Mouse (Mus musculus) neural tube, embryonic 12.5 days (tissue): Measurements from ENCODE around the gene Mgat4b. TPM values are rescaled to one million over a fixed set of nuclear protein-coding genes. Genes with fewer than 3 reads are reported as not detected.

Experiments used
- ATAC-seq: fragments of 200-750 bp; cut with Nextera tagmentation; 2 replicates; pipeline ENCODE4 v1.8.0; 2017; ENCODE audit warnings: low read depth, mild to moderate bottlenecking, moderate TSS enrichment, moderate library complexity; ENCODE audit not compliant: low FRiP score
- H3K27ac ChIP-seq: fragments of 300-500 bp; sonication (generic); 2 replicates; pipeline ENCODE4 v1.5.1; 2016
- H3K27me3 ChIP-seq: fragments of 300-500 bp; sonication (generic); replicated peaks from 2 replicates; pipeline ENCODE4 v1.6.1; 2016; ENCODE audit warnings: mild to moderate bottlenecking
- H3K36me3 ChIP-seq: fragments of 300-500 bp; sonication (generic); 2 replicates; pipeline ENCODE4 v1.6.1; 2016; ENCODE audit warnings: mild to moderate bottlenecking
- H3K4me1 ChIP-seq: fragments of 300-500 bp; sonication (generic); 2 replicates; pipeline ENCODE4 v1.6.1; 2016
- H3K4me2 ChIP-seq: fragments of 300-500 bp; sonication (generic); replicated peaks from 2 replicates; pipeline ENCODE4 v1.6.1; 2016; ENCODE audit warnings: mild to moderate bottlenecking
- H3K4me3 ChIP-seq: fragments of 300-500 bp; sonication (generic); 2 replicates; pipeline ENCODE4 v1.5.1; 2016
- H3K9ac ChIP-seq: fragments of 300-500 bp; sonication (generic); 2 replicates; pipeline ENCODE4 v1.6.1; 2016; ENCODE audit warnings: mild to moderate bottlenecking
- H3K9me3 ChIP-seq: fragments of 300-500 bp; sonication (generic); 2 replicates; pipeline ENCODE4 v1.6.1; 2016; ENCODE audit warnings: mild to moderate bottlenecking
- WGBS: fragments of 180-500 bp; shearing (Covaris S2); methylation state at CpG from one replicate; pipeline ENCODE4 v1.1.7; 2016; 5-methylcytosine and 5-hydroxymethylcytosine counted together
- polyA plus RNA-seq: library from polyadenylated mRNA; unstranded; fragments of >200 nt; fragmentation: Nextera tagmentation; extraction: Ambion mirVana; gene quantifications from 2 replicates; pipeline ENCODE4 v1.2.1, GENCODE M21; 2016

The Mgat4b gene
- polyA plus RNA-seq, 1 experiment from 2014 or later = 57.1 TPM

DNA sequence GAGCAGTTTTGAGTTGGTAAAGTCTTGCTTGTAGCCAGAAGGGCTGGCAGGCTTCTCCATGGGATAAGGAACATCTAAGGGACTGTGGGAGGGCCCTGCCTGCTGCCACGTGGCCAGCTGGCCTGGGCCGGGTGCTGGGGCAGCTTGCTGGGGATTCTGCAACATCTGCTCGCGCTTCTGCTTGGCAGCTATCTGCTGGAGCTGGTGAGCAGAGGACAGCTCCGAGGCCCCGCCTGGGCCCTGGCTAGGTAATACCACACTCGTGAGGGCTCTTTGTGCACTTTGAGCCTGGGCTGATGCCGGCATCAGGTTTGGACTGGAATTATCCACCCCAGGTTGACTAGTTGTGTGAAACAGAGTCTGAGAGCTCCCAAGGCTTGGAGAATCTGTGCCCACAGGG is 55.2 kb downstream of the Mgat4b start:
- Histone ChIP-seq H3K27ac (no peak overlapping the region), H3K4me3 (no peak overlapping the region)
- WGBS = 90% methylated on average over 8 of the region's 8 CpGs

DNA sequence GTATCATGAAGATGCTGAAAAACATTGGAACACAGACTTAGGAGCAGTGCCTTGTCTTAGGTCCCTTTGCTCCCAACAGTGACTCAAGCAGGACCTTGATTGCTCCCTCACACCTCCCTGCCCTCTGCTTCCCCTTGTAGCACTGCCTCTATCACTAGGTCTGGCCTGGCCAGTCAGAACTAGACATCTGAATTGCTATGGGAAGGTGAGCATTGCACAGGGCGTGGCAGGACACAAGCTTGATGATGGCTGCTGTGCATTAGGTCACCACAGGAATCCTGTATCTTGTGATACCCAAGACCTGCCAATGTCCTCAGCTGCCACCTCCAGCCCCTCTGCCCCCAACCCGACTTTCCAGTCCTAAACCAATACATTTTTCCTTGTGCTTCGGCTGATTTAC is 56.3 kb downstream of the Mgat4b start:
- Histone ChIP-seq H3K9ac (no peak overlapping the region), H3K27ac (no peak overlapping the region), H3K36me3 (peaks cover 48% of the 10 kb centered on the region), H3K4me3 (no peak overlapping the region), H3K4me2 (no peak overlapping the region), H3K9me3 (no peaks in the 10 kb centered on the region), H3K27me3 (no peaks in the 10 kb centered on the region), H3K4me1 (no peaks in the 10 kb centered on the region)
- 90% methylated on average over 3 of the region's 3 CpGs for WGBS
- no peak for ATAC-seq

More for the DNA sequence above, 55.2 kb downstream of the Mgat4b start:
- Histone ChIP-seq H3K36me3 (peaks cover 58% of the 10 kb centered on the region), H3K4me1 (no peaks in the 10 kb centered on the region), H3K4me2 (no peak overlapping the region), H3K9ac (no peak overlapping the region), H3K9me3 (no peaks in the 10 kb centered on the region), H3K27me3 (no peaks in the 10 kb centered on the region)
- ATAC-seq = no peak

DNA sequence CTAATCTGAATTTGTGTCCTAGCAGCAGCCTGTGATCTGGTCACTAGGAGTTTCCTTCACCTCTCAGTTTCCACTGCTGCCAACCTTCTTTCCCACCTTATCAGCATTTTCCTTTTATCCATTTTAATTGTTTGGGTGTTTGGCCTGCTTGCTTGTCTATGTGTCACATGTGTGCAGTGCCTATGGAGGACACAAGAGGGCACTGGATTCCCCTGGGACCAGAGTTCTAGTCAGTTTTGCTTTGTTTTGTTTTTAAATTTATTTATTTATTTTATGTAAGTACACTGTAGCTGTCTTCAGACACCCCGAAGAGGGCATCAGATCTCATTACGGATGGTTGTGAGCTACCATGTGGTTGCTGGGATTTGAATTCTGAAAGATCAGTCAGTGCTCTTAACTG is 58.5 kb downstream of the Mgat4b start:
- H3K9me3 ChIP-seq = no peaks in the 10 kb centered on the region
- ATAC-seq = no peak
- H3K4me1 ChIP-seq = no peaks in the 10 kb centered on the region
- peaks cover 30% of the 10 kb centered on the region for H3K36me3 ChIP-seq
- no peak overlapping the region for H3K4me3 ChIP-seq
- no peaks in the 10 kb centered on the region for H3K27me3 ChIP-seq
- H3K9ac ChIP-seq = no peak overlapping the region
- WGBS = 87% methylated on average over 2 of the region's 2 CpGs
- no peak overlapping the region for H3K27ac ChIP-seq
- no peak overlapping the region for H3K4me2 ChIP-seq

GRCm38 (mm10) chr11:50269885-50270284 is 59.2 kb downstream of the Mgat4b start:
- Histone ChIP-seq H3K36me3 (peaks cover 23% of the 10 kb centered on the region), H3K27me3 (no peaks in the 10 kb centered on the region), H3K9ac (no peak overlapping the region), H3K9me3 (no peaks in the 10 kb centered on the region), H3K27ac (no peak overlapping the region), H3K4me3 (no peak overlapping the region), H3K4me1 (no peaks in the 10 kb centered on the region), H3K4me2 (no peak overlapping the region)
- ATAC-seq = no peak
- WGBS = 94% methylated on average over 1 of the region's 1 CpGs

DNA sequence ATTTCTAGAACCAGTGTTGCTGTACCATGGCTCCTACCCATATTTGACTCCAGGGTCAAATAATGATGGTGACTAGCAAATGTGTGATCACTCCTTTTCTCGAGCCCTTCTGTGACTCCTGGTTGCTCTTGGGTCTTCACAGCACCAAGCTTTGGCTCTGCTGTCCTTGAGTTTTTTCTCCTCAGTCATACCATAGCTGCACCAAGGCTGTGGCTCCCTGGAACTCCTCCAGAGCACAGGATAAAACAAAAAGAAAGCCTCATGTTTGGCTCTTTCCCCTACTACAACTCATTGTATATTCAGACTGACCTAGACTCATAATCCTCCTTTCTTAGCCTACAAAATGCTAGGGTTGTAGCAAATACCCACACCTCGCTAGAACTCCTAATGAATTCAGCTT is 62.1 kb downstream of the Mgat4b start:
- 89% methylated on average over 2 of the region's 2 CpGs for WGBS
- H3K27me3 ChIP-seq = no peaks in the 10 kb centered on the region
- no peak overlapping the region for H3K9ac ChIP-seq
- H3K27ac ChIP-seq = no peak overlapping the region
- no peaks in the 10 kb centered on the region for H3K4me1 ChIP-seq
- ATAC-seq = no peak
- H3K4me3 ChIP-seq = no peak overlapping the region
- peaks cover 3% of the 10 kb centered on the region; the same call in 1 of the 2 replicates for H3K36me3 ChIP-seq
- H3K4me2 ChIP-seq = no peak overlapping the region
- no peaks in the 10 kb centered on the region for H3K9me3 ChIP-seq

DNA sequence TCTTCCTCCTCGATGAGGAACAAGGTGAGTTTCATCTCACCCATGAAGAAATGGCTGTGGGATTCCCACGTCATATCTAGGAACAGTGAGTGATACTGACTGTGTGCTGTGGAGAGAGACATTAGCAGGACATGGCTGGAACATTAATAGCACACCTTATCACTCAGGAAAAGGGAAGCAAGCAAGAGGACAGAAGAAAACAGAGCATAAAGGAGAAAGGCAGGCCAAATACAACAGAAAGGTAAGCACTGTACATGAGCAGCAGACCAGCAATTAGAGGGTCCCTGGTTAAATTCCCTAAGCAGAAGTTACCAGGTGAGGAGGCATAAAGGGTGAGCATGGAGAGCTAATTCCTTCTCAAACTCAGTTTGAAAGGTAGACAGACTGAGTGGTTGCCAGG is 64.4 kb downstream of the Mgat4b start:
- no peak overlapping the region for H3K4me3 ChIP-seq
- H3K9ac ChIP-seq = no peak overlapping the region
- no peaks in the 10 kb centered on the region for H3K4me1 ChIP-seq
- H3K36me3 ChIP-seq = peaks cover 6% of the 10 kb centered on the region; the same call in 1 of the 2 replicates
- ATAC-seq = no peak
- no peak overlapping the region for H3K4me2 ChIP-seq
- H3K27ac ChIP-seq = no peak overlapping the region
- H3K9me3 ChIP-seq = no peaks in the 10 kb centered on the region
- WGBS = 96% methylated on average over 2 of the region's 2 CpGs
- no peaks in the 10 kb centered on the region for H3K27me3 ChIP-seq

GRCm38 (mm10) chr11:50275568-50276151 is 65.0 kb downstream of the Mgat4b start:
- H3K4me3 ChIP-seq = no peak overlapping the region
- H3K27ac ChIP-seq = no peak overlapping the region
- no peak overlapping the region for H3K4me2 ChIP-seq
- WGBS = 89% methylated on average over 5 of the region's 5 CpGs
- H3K36me3 ChIP-seq = peaks cover 11% of the 10 kb centered on the region; the same call in 1 of the 2 replicates
- no peaks in the 10 kb centered on the region for H3K9me3 ChIP-seq
- no peaks in the 10 kb centered on the region for H3K27me3 ChIP-seq
- H3K9ac ChIP-seq = no peak overlapping the region
- no peak for ATAC-seq
- H3K4me1 ChIP-seq = no peaks in the 10 kb centered on the region

GRCm38 (mm10) chr11:50277025-50277424 is 66.3 kb downstream of the Mgat4b start:
- H3K27me3 ChIP-seq = no peaks in the 10 kb centered on the region
- peaks cover 14% of the 10 kb centered on the region; the same call in 1 of the 2 replicates for H3K36me3 ChIP-seq
- H3K4me2 ChIP-seq = no peak overlapping the region
- no peak overlapping the region for H3K9ac ChIP-seq
- no peaks in the 10 kb centered on the region for H3K9me3 ChIP-seq
- no peak overlapping the region for H3K4me3 ChIP-seq
- ATAC-seq = no peak
- H3K27ac ChIP-seq = no peak overlapping the region
- H3K4me1 ChIP-seq = no peaks in the 10 kb centered on the region

- ATAC-seq = no peak
- H3K27me3 ChIP-seq = no peaks in the 10 kb centered on the region
- H3K9ac ChIP-seq = no peak overlapping the region
- H3K27ac ChIP-seq = no peak overlapping the region
- H3K9me3 ChIP-seq = no peaks in the 10 kb centered on the region
- H3K4me3 ChIP-seq = no peak overlapping the region
- H3K36me3 ChIP-seq = peaks cover 14% of the 10 kb centered on the region; the same call in 1 of the 2 replicates
- no peak overlapping the region for H3K4me2 ChIP-seq
- no peaks in the 10 kb centered on the region for H3K4me1 ChIP-seq
- WGBS = 89% methylated on average over 6 of the region's 6 CpGs
Measured at GRCm38 (mm10) chr11:50277706-50278105, 67.0 kb downstream of the Mgat4b start.

DNA sequence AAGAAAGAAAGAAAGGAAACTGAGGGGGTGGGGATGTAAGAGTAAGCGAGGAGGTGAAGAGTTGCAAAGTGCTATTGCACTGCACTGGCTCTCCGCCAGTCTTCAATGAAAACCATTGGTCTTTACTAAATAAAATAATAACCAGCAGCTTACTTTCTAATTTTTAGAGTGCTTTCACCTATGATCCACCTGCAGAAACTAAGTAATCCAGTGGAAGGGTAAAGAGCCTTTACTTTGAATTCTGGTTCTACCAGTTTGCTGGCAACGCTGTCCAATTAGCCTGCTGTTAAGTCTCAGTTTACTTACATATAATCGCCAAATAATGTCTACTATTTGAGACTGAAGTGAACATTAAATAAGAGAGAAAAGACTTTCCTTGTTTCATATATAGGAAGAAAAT is 68.3 kb downstream of the Mgat4b start:
- H3K4me1 ChIP-seq = no peaks in the 10 kb centered on the region
- no peak overlapping the region for H3K27ac ChIP-seq
- no peak overlapping the region for H3K4me2 ChIP-seq
- 95% methylated on average over 4 of the region's 4 CpGs for WGBS
- H3K9me3 ChIP-seq = no peaks in the 10 kb centered on the region
- H3K9ac ChIP-seq = no peak overlapping the region
- H3K36me3 ChIP-seq = peaks cover 14% of the 10 kb centered on the region; the same call in 1 of the 2 replicates
- ATAC-seq = no peak
- no peaks in the 10 kb centered on the region for H3K27me3 ChIP-seq
- no peak overlapping the region for H3K4me3 ChIP-seq

- no peak for ATAC-seq
- Histone ChIP-seq H3K4me1 (no peaks in the 10 kb centered on the region), H3K9me3 (no peaks in the 10 kb centered on the region), H3K27me3 (no peaks in the 10 kb centered on the region), H3K9ac (no peak overlapping the region), H3K36me3 (peaks cover 14% of the 10 kb centered on the region; the same call in 1 of the 2 replicates), H3K4me3 (no peak overlapping the region), H3K27ac (no peak overlapping the region), H3K4me2 (no peak overlapping the region)
- WGBS = 76% methylated on average over 1 of the region's 1 CpGs
Measured at GRCm38 (mm10) chr11:50280053-50280452, 69.4 kb downstream of the Mgat4b start.
